Mouse (Mus musculus): ENCODE measurements around the gene Tmco4.

DNA sequence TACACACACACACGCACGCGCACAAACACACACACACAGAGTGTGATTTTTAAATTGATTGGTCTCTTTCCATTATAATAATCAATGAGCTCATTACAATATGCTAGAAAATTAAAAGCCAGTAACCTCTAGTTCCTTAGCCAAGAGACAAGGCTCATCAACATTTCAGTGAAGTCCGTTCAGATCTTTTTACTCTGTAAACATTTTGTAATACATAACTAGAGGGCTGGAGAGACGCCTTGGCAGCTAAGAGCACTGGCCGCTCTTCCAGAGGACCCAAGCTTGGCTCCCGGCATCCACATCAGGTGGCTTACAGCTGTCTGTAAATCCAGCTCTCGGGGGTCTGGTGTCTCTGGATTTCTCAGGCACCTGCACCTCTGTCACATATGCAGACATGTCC, 7.3 kb downstream of the Tmco4 start:
- TF ChIP-seq CTCF (IDR thresholded peaks at IDR 0.05) (no peak), EP300 (IDR thresholded peaks at IDR 0.05; ENCODE audit: insufficient read depth, low read depth, low read length) (no peak), POLR2A (IDR thresholded peaks at IDR 0.05; ENCODE audit: insufficient read depth, low read depth, low read length) (no peak)
